Mouse (Mus musculus) MEL (cell line): ENCODE results near the gene Hdac7. TPM values are rescaled to one million over a fixed set of nuclear protein-coding genes. Genes with fewer than 3 reads are reported as not detected.

ENCODE experiments used
- DNase-seq: peaks from one replicate; pipeline ENCODE4 v3.0.0; 2011; ENCODE audit warnings: low read depth, low spot score
- H3K27ac ChIP-seq: 2 replicates; pipeline ENCODE4 v1.5.1; 2012; ENCODE audit warnings: low read depth, mild to moderate bottlenecking, control low read depth, low read length, moderate library complexity; ENCODE audit not compliant: control insufficient read depth
- H3K27me3 ChIP-seq, 2 experiments: fragments of 150-350 bp in 1 of 2; sonication (generic) in 1 of 2; 2 replicates each; pipeline ENCODE4 v1.6.1; 2012; ENCODE audit warnings: low read length in 2 of 2, mild to moderate bottlenecking in 2 of 2, improper control_type of control experiment in 1 of 2, moderate library complexity in 1 of 2; ENCODE audit not compliant: insufficient read depth in 2 of 2, control insufficient read depth in 1 of 2
- H3K36me3 ChIP-seq, 2 experiments: 2 replicates each; pipeline ENCODE4 v1.6.1; 2012 to 2014; ENCODE audit warnings: low read length in 2 of 2, improper control_type of control experiment in 1 of 2, inconsistent platforms in 1 of 2, mild to moderate bottlenecking in 1 of 2; ENCODE audit not compliant: insufficient read depth in 2 of 2, control insufficient read depth in 1 of 2
- H3K4me1 ChIP-seq, 2 experiments: fragments of 150-350 bp in 1 of 2; sonication (generic) in 1 of 2; 2 replicates each; pipeline ENCODE4 v1.6.1; 2012; ENCODE audit warnings: low read length in 2 of 2, improper control_type of control experiment in 1 of 2, mild to moderate bottlenecking in 1 of 2; ENCODE audit not compliant: insufficient read depth in 2 of 2, control insufficient read depth in 1 of 2
- H3K4me3 ChIP-seq, 2 experiments: fragments of 150-350 bp in 1 of 2; sonication (generic) in 1 of 2; 2 replicates each; pipeline ENCODE4 v1.5.1; 2012; ENCODE audit warnings: low read depth in 2 of 2, low read length in 2 of 2, mild to moderate bottlenecking in 2 of 2, moderate library complexity in 2 of 2, control low read depth in 1 of 2, improper control_type of control experiment in 1 of 2; ENCODE audit not compliant: control insufficient read depth in 1 of 2, insufficient read depth in 1 of 2
- H3K79me2 ChIP-seq: 2 replicates; pipeline ENCODE4 v1.6.1; 2012; ENCODE audit warnings: mild to moderate bottlenecking, low read length, moderate library complexity; ENCODE audit not compliant: control insufficient read depth, poor library complexity, insufficient read depth
- H3K9ac ChIP-seq: 2 replicates; pipeline ENCODE4 v1.6.1; 2012; ENCODE audit warnings: low read depth, mild to moderate bottlenecking, control low read depth, low read length, moderate library complexity; ENCODE audit not compliant: control insufficient read depth, poor library complexity, severe bottlenecking
- H3K9me3 ChIP-seq: fragments of 150-350 bp; sonication (generic); replicated peaks from 2 replicates; pipeline ENCODE4 v1.6.1; 2012; ENCODE audit warnings: mild to moderate bottlenecking, low read length, improper control_type of control experiment, moderate library complexity; ENCODE audit not compliant: insufficient read depth
- BHLHE40 ChIP-seq: IDR thresholded peaks from 2 replicates; pipeline ENCODE4 v1.6.1; 2012; ENCODE audit warnings: low read depth, mild to moderate bottlenecking, inconsistent platforms, low read length, improper control_type of control experiment, borderline replicate concordance
- CHD1 ChIP-seq: IDR thresholded peaks from 2 replicates; pipeline ENCODE4 v1.6.1; 2012; ENCODE audit warnings: low read depth, mild to moderate bottlenecking, inconsistent platforms, low read length, improper control_type of control experiment
- E2F4 ChIP-seq: IDR thresholded peaks from 2 replicates; pipeline ENCODE4 v1.6.1; 2011; ENCODE audit warnings: low read depth, low read length, improper control_type of control experiment, borderline replicate concordance
- GATA1 ChIP-seq: IDR thresholded peaks from 2 replicates; pipeline ENCODE4 v1.6.1; 2011; ENCODE audit warnings: low read depth, low read length, improper control_type of control experiment
- HCFC1 ChIP-seq: IDR thresholded peaks from 2 replicates; pipeline ENCODE4 v1.6.1; 2012; ENCODE audit warnings: low read depth, mild to moderate bottlenecking, inconsistent platforms, low read length, improper control_type of control experiment, moderate library complexity
- JUND ChIP-seq: IDR thresholded peaks from 2 replicates; pipeline ENCODE4 v1.6.1; 2011; ENCODE audit warnings: low read depth, mild to moderate bottlenecking, improper control_type of control experiment, low read length
- KAT2A ChIP-seq: conservative IDR thresholded peaks from 2 replicates; pipeline ENCODE4 v1.6.1; 2012; ENCODE audit warnings: low read depth, low read length, improper control_type of control experiment, inconsistent platforms
- MAFK ChIP-seq: IDR thresholded peaks from 2 replicates; pipeline ENCODE4 v1.6.1; 2011; ENCODE audit warnings: low read depth, mild to moderate bottlenecking, low read length, improper control_type of control experiment, borderline replicate concordance
- MAX ChIP-seq: IDR thresholded peaks from 2 replicates; pipeline ENCODE4 v1.6.1; 2011; ENCODE audit warnings: low read length, improper control_type of control experiment
- MAZ ChIP-seq: IDR thresholded peaks from 2 replicates; pipeline ENCODE4 v1.6.1; 2012; ENCODE audit warnings: low read depth, mild to moderate bottlenecking, inconsistent platforms, low read length, improper control_type of control experiment
- MEF2A ChIP-seq: IDR thresholded peaks from 2 replicates; pipeline ENCODE4 v1.6.1; 2014; ENCODE audit warnings: low read depth, mild to moderate bottlenecking, inconsistent platforms, low read length, improper control_type of control experiment; ENCODE audit not compliant: poor library complexity, insufficient replicate concordance, severe bottlenecking; ENCODE audit errors: extremely low read depth
- MXI1 ChIP-seq: IDR thresholded peaks from 2 replicates; pipeline ENCODE4 v1.6.1; 2011; ENCODE audit warnings: mild to moderate bottlenecking, low read depth, low read length, improper control_type of control experiment
- MYC ChIP-seq: IDR thresholded peaks from 2 replicates; pipeline ENCODE4 v1.6.1; 2011; ENCODE audit warnings: low read depth, mild to moderate bottlenecking, low read length, improper control_type of control experiment, moderate library complexity
- NELFE ChIP-seq: IDR thresholded peaks from 2 replicates; pipeline ENCODE4 v1.6.1; 2011; ENCODE audit warnings: low read depth, low read length, improper control_type of control experiment
- NRF1 ChIP-seq: IDR thresholded peaks from 2 replicates; pipeline ENCODE4 v1.6.1; 2014; ENCODE audit warnings: low read depth, mild to moderate bottlenecking, inconsistent platforms, low read length, improper control_type of control experiment, moderate library complexity; ENCODE audit not compliant: poor library complexity, insufficient read depth, severe bottlenecking
- POLR2A ChIP-seq, 2 experiments: IDR thresholded peaks; 2 replicates each; pipeline ENCODE4 v1.6.1; 2011 to 2012; ENCODE audit warnings: low read length in 2 of 2, mild to moderate bottlenecking in 2 of 2, control low read depth in 1 of 2, improper control_type of control experiment in 1 of 2, low read depth in 1 of 2, moderate library complexity in 1 of 2; ENCODE audit not compliant: control insufficient read depth in 1 of 2, insufficient read depth in 1 of 2, poor library complexity in 1 of 2
- POLR2AphosphoS2 ChIP-seq: IDR thresholded peaks from 2 replicates; pipeline ENCODE4 v1.6.1; 2011; ENCODE audit warnings: low read length, improper control_type of control experiment
- RAD21 ChIP-seq: IDR thresholded peaks from 2 replicates; pipeline ENCODE4 v1.6.1; 2011; ENCODE audit warnings: mild to moderate bottlenecking, low read depth, low read length, improper control_type of control experiment
- RCOR1 ChIP-seq: IDR thresholded peaks from 2 replicates; pipeline ENCODE4 v1.6.1; 2012; ENCODE audit warnings: low read depth, mild to moderate bottlenecking, inconsistent platforms, low read length, improper control_type of control experiment
- SIN3A ChIP-seq: IDR thresholded peaks from 2 replicates; pipeline ENCODE4 v1.6.1; 2012; ENCODE audit warnings: low read length, improper control_type of control experiment, inconsistent platforms
- SMC3 ChIP-seq: IDR thresholded peaks from 2 replicates; pipeline ENCODE4 v1.6.1; 2011; ENCODE audit warnings: low read depth, low read length, improper control_type of control experiment
- TAL1 ChIP-seq: IDR thresholded peaks from 2 replicates; pipeline ENCODE4 v1.6.1; 2012; ENCODE audit warnings: mild to moderate bottlenecking, inconsistent platforms, low read length, moderate library complexity, mixed read lengths
- TBP ChIP-seq: IDR thresholded peaks from 2 replicates; pipeline ENCODE4 v1.8.0; 2011; ENCODE audit warnings: low read depth, low read length, improper control_type of control experiment
- TCF12 ChIP-seq: IDR thresholded peaks from 2 replicates; pipeline ENCODE4 v1.6.1; 2014; ENCODE audit warnings: low read depth, mild to moderate bottlenecking, inconsistent platforms, low read length, improper control_type of control experiment, moderate library complexity
- USF1 ChIP-seq: IDR thresholded peaks from 2 replicates; pipeline ENCODE4 v1.6.1; 2014; ENCODE audit warnings: low read depth, mild to moderate bottlenecking, inconsistent platforms, low read length, improper control_type of control experiment, moderate library complexity
- USF2 ChIP-seq, 2 experiments: IDR thresholded peaks; 2 replicates each; pipeline ENCODE4 v1.6.1; 2011 to 2012; ENCODE audit warnings: improper control_type of control experiment in 2 of 2, low read length in 2 of 2, borderline replicate concordance in 1 of 2, inconsistent platforms in 1 of 2, low read depth in 1 of 2, mild to moderate bottlenecking in 1 of 2; ENCODE audit not compliant: insufficient read depth in 1 of 2
- ZC3H11A ChIP-seq: IDR thresholded peaks from 2 replicates; pipeline ENCODE4 v1.6.1; 2012; ENCODE audit warnings: low read depth, mild to moderate bottlenecking, inconsistent platforms, low read length, improper control_type of control experiment
- ZKSCAN1 ChIP-seq: IDR thresholded peaks from 2 replicates; pipeline ENCODE4 v1.6.1; 2012; ENCODE audit warnings: low read depth, mild to moderate bottlenecking, inconsistent platforms, low read length, improper control_type of control experiment, moderate library complexity
- ZNF384 ChIP-seq: IDR thresholded peaks from 2 replicates; pipeline ENCODE4 v1.6.1; 2012; ENCODE audit warnings: low read depth, mild to moderate bottlenecking, inconsistent platforms, low read length, improper control_type of control experiment
- polyA plus RNA-seq, 2 experiments: library from polyadenylated mRNA; stranded (reverse) in 1 of 2; unstranded in 1 of 2; fragments of >175 nt in 1 of 2; fragments of >200 nt in 1 of 2; gene quantifications; 2 replicates each; pipeline versions ENCODE4 v1.2.1 to v1.2.4; 2012; ENCODE audit warnings: low replicate concordance in 2 of 2, low read depth in 1 of 2; ENCODE audit not compliant: insufficient read length in 2 of 2, insufficient read depth in 1 of 2, missing spikeins in 1 of 2
- total RNA-seq: library from RNA; depleted of rRNA; stranded (reverse); fragments of 300-350 nt; gene quantifications from 2 replicates; pipeline ENCODE4 v1.2.3, GENCODE M21; 2012

The Hdac7 gene
- total and polyA plus RNA-seq, 3 experiments = 100 to 389 TPM; not detected in 1

- Histone ChIP-seq H3K4me1 (peaks cover 54 to 81% of the 10 kb centered on the region in 2 experiments), H3K27me3 (no peaks in the 10 kb centered on the region), H3K4me3 (no peak overlapping the region), H3K9ac (peak overlapping the region; percentile 7; the same call in 1 of the 2 replicates), H3K9me3 (no peaks in the 10 kb centered on the region), H3K36me3 (peaks cover 52 to 81% of the 10 kb centered on the region in 2 experiments), H3K79me2 (peaks cover 93% of the 10 kb centered on the region), H3K27ac (peak overlapping the region; percentile 82)
- TF ChIP-seq CHD1 (no peak), MXI1 (no peak), POLR2A (IDR thresholded peaks at IDR 0.05; ENCODE audit: control insufficient read depth in 1 of 2, insufficient read depth in 1 of 2, low read depth in 1 of 2, low read length in 2 of 2, poor library complexity in 1 of 2) (peak in 1 of 2 experiments; percentile 50; a peak in 1 of 4 replicates)
- no peak for DNase-seq
These were observed 17.6 kb downstream of the Hdac7 start for GRCm38 (mm10) chr15:97826588-97827261.

GRCm38 (mm10) chr15:97825941-97826587 lies 18.2 kb downstream of the Hdac7 start:
- peaks cover 57 to 82% of the 10 kb centered on the region in 2 experiments for H3K4me1 ChIP-seq
- peak; percentile 60 for DNase-seq
- H3K36me3 ChIP-seq = peaks cover 56 to 83% of the 10 kb centered on the region in 2 experiments
- H3K27ac ChIP-seq = peak overlapping the region; percentile 82
- H3K27me3 ChIP-seq = no peaks in the 10 kb centered on the region
- peaks cover 93% of the 10 kb centered on the region for H3K79me2 ChIP-seq
- H3K9ac ChIP-seq = peak overlapping the region; percentile 50
- H3K4me3 ChIP-seq = peak overlapping the region; percentile 15 to 38; a peak in 3 of 4 replicates
- no peaks in the 10 kb centered on the region for H3K9me3 ChIP-seq
- TF ChIP-seq TAL1 (peak; percentile 85), E2F4 (no peak), ZKSCAN1 (no peak), BHLHE40 (no peak), USF1 (no peak), TCF12 (peak; percentile 82), MAZ (peak; percentile 68), SIN3A (peak; percentile 69), RCOR1 (peak; percentile 58; the same call in 1 of the 2 replicates), TBP (no peak), POLR2A (IDR thresholded peaks at IDR 0.05; ENCODE audit: control insufficient read depth in 1 of 2, insufficient read depth in 1 of 2, low read depth in 1 of 2, low read length in 2 of 2, poor library complexity in 1 of 2) (no peak), USF2 (IDR thresholded peaks at IDR 0.05; ENCODE audit: borderline replicate concordance in 1 of 2, insufficient read depth in 1 of 2, low read depth in 1 of 2, low read length in 2 of 2) (no peak), HCFC1 (no peak), KAT2A (no peak), MYC (no peak), RAD21 (no peak), MAX (no peak), MAFK (no peak), NRF1 (no peak), NELFE (no peak), MXI1 (0 out of 2 replicates have a peak, but pooled peaks have one; percentile 8), POLR2AphosphoS2 (no peak), SMC3 (no peak), JUND (no peak), MEF2A (no peak), ZNF384 (no peak), GATA1 (peak; percentile 66), ZC3H11A (peak; percentile 10; the same call in 1 of the 2 replicates)
